Mouse (Mus musculus) intestine, embryonic 15.5 days (tissue): ENCODE results near the gene Fancd2. TPM values are rescaled to one million over a fixed set of nuclear protein-coding genes. Genes with fewer than 3 reads are reported as not detected.

Experiments used
- ATAC-seq: fragments of 200-750 bp; cut with Nextera tagmentation; 2 replicates; pipeline ENCODE4 v1.8.0; 2017; ENCODE audit warnings: moderate TSS enrichment, moderate library complexity
- H3K27ac ChIP-seq: fragments of 300-500 bp; sonication (generic); 2 replicates; pipeline ENCODE4 v1.5.1; 2015; ENCODE audit warnings: mild to moderate bottlenecking, inconsistent platforms
- H3K27me3 ChIP-seq: fragments of 300-500 bp; sonication (generic); replicated peaks from 2 replicates; pipeline ENCODE4 v1.6.1; 2015; ENCODE audit warnings: inconsistent platforms
- H3K36me3 ChIP-seq: fragments of 300-500 bp; sonication (generic); 2 replicates; pipeline ENCODE4 v1.6.1; 2015; ENCODE audit warnings: inconsistent platforms
- H3K4me1 ChIP-seq: fragments of 300-500 bp; sonication (generic); replicated peaks from 2 replicates; pipeline ENCODE4 v1.6.1; 2015; ENCODE audit warnings: inconsistent platforms
- H3K4me2 ChIP-seq: fragments of 300-500 bp; sonication (generic); replicated peaks from 2 replicates; pipeline ENCODE4 v1.6.1; 2015; ENCODE audit warnings: mild to moderate bottlenecking, inconsistent platforms
- H3K4me3 ChIP-seq: fragments of 300-500 bp; sonication (generic); replicated peaks from 2 replicates; pipeline ENCODE4 v1.5.1; 2015; ENCODE audit warnings: inconsistent platforms
- H3K9ac ChIP-seq: fragments of 300-500 bp; sonication (generic); 2 replicates; pipeline ENCODE4 v1.6.1; 2015; ENCODE audit warnings: inconsistent platforms
- H3K9me3 ChIP-seq: fragments of 300-500 bp; sonication (generic); 2 replicates; pipeline ENCODE4 v1.6.1; 2016; ENCODE audit warnings: inconsistent platforms
- WGBS: fragments of 180-500 bp; shearing (Covaris S2); methylation state at CpG from one replicate; pipeline ENCODE4 v1.1.7; 2015; 5-methylcytosine and 5-hydroxymethylcytosine counted together
- polyA plus RNA-seq: library from polyadenylated mRNA; unstranded; fragments of >200 nt; fragmentation: Nextera tagmentation; extraction: Ambion mirVana; gene quantifications from 2 replicates; pipeline ENCODE4 v1.2.1, GENCODE M21; 2015

Gene Fancd2
- polyA plus RNA-seq, 1 experiment from 2014 or later, result 10.3 TPM

GRCm38 (mm10) chr6:113534886-113535285, 3.4 kb downstream of the Fancd2 start:
- no peak for ATAC-seq
- no peaks in the 10 kb centered on the region for H3K9me3 ChIP-seq
- peaks cover 2% of the 10 kb centered on the region; the same call in 1 of the 2 replicates for H3K36me3 ChIP-seq
- peaks cover 9% of the 10 kb centered on the region for H3K4me1 ChIP-seq
- H3K9ac ChIP-seq, result no peak overlapping the region
- H3K27me3 ChIP-seq, result no peaks in the 10 kb centered on the region
- no peak overlapping the region for H3K4me3 ChIP-seq
- no peak overlapping the region for H3K27ac ChIP-seq
- H3K4me2 ChIP-seq, result no peak overlapping the region
- WGBS, result 81% methylated on average over 7 of the region's 7 CpGs

DNA sequence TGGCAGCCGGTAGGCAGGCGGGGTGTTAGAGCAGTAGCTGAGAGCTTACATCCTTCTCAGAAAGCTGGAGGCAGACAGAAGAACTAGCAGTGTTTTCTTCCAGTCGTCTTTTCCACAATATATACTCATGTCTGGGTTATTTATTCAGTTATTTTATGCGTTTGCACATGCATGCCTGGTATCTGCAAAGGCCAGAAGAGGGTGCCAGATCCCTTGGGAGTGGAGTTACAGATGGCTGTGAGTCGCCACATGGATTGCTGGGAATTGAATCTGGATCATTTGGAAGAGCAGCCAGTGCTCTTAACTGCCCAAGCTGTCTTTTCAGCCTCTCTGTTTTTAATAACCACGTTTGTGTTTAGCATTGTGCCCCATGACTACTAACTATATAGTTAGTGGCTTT, 10.1 kb downstream of the Fancd2 start:
- Histone ChIP-seq H3K4me1 (no peaks in the 10 kb centered on the region), H3K4me2 (no peak overlapping the region), H3K9me3 (no peaks in the 10 kb centered on the region), H3K4me3 (no peak overlapping the region), H3K27ac (no peak overlapping the region), H3K36me3 (peaks cover 1% of the 10 kb centered on the region; the same call in 1 of the 2 replicates), H3K27me3 (no peaks in the 10 kb centered on the region), H3K9ac (no peak overlapping the region)
- 84% methylated on average over 6 of the region's 6 CpGs for WGBS
- ATAC-seq, result no peak

- H3K9ac ChIP-seq, result no peak overlapping the region
- H3K4me3 ChIP-seq, result no peak overlapping the region
- no peaks in the 10 kb centered on the region for H3K9me3 ChIP-seq
- no peak overlapping the region for H3K27ac ChIP-seq
- H3K36me3 ChIP-seq, result no peaks in the 10 kb centered on the region
- H3K4me2 ChIP-seq, result no peak overlapping the region
- no peak for ATAC-seq
- WGBS, result 96% methylated on average over 10 of the region's 12 CpGs
- H3K27me3 ChIP-seq, result no peaks in the 10 kb centered on the region
- no peaks in the 10 kb centered on the region for H3K4me1 ChIP-seq
Measured at GRCm38 (mm10) chr6:113543906-113544481, 12.5 kb downstream of the Fancd2 start.

DNA sequence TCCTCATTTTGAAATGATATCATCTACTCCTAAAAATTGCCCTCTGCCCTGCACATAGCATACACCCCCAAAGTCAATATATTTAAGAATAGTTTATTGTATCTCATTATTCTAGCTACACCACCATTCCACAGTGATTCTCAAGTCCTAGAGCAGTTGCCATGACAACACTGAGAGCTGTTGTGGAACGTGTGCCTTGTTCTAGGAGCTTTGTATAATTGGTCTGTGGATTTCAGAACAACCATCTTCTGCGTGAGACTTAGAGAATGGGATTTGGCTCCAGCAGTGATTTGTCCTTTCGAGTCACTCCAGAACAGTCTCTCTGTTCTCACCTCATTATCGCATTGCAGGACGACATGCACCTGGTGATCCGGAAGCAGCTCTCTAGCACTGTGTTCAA, 28.3 kb downstream of the Fancd2 start:
- H3K4me3 ChIP-seq, result no peak overlapping the region
- H3K4me1 ChIP-seq, result no peaks in the 10 kb centered on the region
- H3K4me2 ChIP-seq, result no peak overlapping the region
- H3K9me3 ChIP-seq, result no peaks in the 10 kb centered on the region
- ATAC-seq, result no peak
- 87% methylated on average over 6 of the region's 6 CpGs for WGBS
- no peaks in the 10 kb centered on the region; the same call in 1 of the 2 replicates for H3K36me3 ChIP-seq
- no peaks in the 10 kb centered on the region for H3K27me3 ChIP-seq
- no peak overlapping the region for H3K9ac ChIP-seq
- H3K27ac ChIP-seq, result no peak overlapping the region

DNA sequence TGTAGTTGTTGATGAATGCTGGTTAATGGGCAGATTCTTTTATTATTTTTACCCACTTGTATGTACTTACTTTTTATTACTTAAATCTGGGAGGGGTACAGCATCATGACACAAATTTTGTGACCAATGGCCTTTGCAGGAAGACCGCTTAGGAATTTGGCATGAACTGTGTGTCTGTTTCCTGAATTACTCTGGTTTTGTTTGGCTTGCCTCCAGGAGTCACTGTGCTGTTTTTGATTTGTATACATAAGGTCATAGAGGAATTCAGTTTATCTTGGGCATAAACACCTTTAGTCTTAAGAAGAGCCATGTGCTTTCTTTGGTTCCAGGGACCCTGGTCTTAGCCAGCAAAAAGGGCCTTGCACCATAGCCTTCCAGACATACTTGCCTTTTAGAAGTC, 33.1 kb downstream of the Fancd2 start:
- Histone ChIP-seq H3K9ac (no peak overlapping the region), H3K27me3 (no peaks in the 10 kb centered on the region), H3K9me3 (no peaks in the 10 kb centered on the region), H3K36me3 (no peaks in the 10 kb centered on the region; the same call in 1 of the 2 replicates), H3K27ac (no peak overlapping the region), H3K4me2 (no peak overlapping the region), H3K4me3 (no peak overlapping the region), H3K4me1 (no peaks in the 10 kb centered on the region)
- ATAC-seq, result no peak
- 53% methylated on average over 1 of the region's 1 CpGs for WGBS

DNA sequence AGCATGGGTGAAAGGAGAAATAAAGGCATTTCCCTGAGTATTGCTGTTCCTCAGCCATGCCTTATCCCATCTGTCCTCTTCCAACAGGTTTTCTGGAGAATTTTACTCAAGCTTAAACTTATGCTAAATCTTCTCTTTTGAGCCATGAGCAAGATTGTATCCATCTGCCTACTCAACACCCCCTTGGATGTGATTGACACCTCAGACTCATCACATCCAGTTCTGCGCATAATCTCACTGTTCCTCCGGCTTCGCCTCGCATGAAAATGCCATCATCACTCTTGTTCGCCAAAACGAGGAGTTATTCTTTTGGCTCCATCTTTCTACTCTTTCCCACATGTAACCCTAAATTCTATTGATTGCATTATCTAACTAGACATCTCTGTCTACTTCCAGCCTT, 44.6 kb downstream of the Fancd2 start:
- WGBS, result 97% methylated on average over 6 of the region's 6 CpGs

GRCm38 (mm10) chr6:113579306-113579705, 47.8 kb downstream of the Fancd2 start:
- H3K9me3 ChIP-seq, result no peaks in the 10 kb centered on the region
- H3K4me1 ChIP-seq, result no peaks in the 10 kb centered on the region
- WGBS, result 92% methylated on average over 3 of the region's 3 CpGs
- no peaks in the 10 kb centered on the region for H3K27me3 ChIP-seq
- H3K36me3 ChIP-seq, result peaks cover 3% of the 10 kb centered on the region; the same call in 1 of the 2 replicates
- H3K27ac ChIP-seq, result no peak overlapping the region
- no peak overlapping the region for H3K4me3 ChIP-seq
- H3K9ac ChIP-seq, result no peak overlapping the region
- H3K4me2 ChIP-seq, result no peak overlapping the region
- no peak for ATAC-seq

More for the DNA sequence above, 44.6 kb downstream of the Fancd2 start:
- Histone ChIP-seq H3K4me2 (no peak overlapping the region), H3K36me3 (peaks cover 6% of the 10 kb centered on the region; the same call in 1 of the 2 replicates), H3K27ac (no peak overlapping the region), H3K27me3 (no peaks in the 10 kb centered on the region), H3K4me1 (no peaks in the 10 kb centered on the region), H3K4me3 (no peak overlapping the region), H3K9me3 (no peaks in the 10 kb centered on the region), H3K9ac (no peak overlapping the region)
- ATAC-seq, result no peak

- no peak for ATAC-seq
- Histone ChIP-seq H3K36me3 (no peaks in the 10 kb centered on the region), H3K9ac (no peak overlapping the region), H3K4me2 (no peak overlapping the region), H3K27ac (no peak overlapping the region), H3K9me3 (no peaks in the 10 kb centered on the region), H3K27me3 (no peaks in the 10 kb centered on the region), H3K4me1 (no peaks in the 10 kb centered on the region), H3K4me3 (no peak overlapping the region)
- WGBS, result 87% methylated on average over 4 of the region's 4 CpGs
Measured at GRCm38 (mm10) chr6:113583023-113583422, 51.5 kb downstream of the Fancd2 start.

GRCm38 (mm10) chr6:113585065-113585464, 53.6 kb downstream of the Fancd2 start:
- no peak overlapping the region for H3K4me2 ChIP-seq
- H3K27ac ChIP-seq, result no peak overlapping the region
- no peaks in the 10 kb centered on the region for H3K4me1 ChIP-seq
- H3K4me3 ChIP-seq, result no peak overlapping the region
- no peaks in the 10 kb centered on the region for H3K27me3 ChIP-seq
- no peaks in the 10 kb centered on the region for H3K9me3 ChIP-seq
- H3K36me3 ChIP-seq, result no peaks in the 10 kb centered on the region
- H3K9ac ChIP-seq, result no peak overlapping the region
- WGBS, result 91% methylated on average over 5 of the region's 5 CpGs
- ATAC-seq, result no peak

DNA sequence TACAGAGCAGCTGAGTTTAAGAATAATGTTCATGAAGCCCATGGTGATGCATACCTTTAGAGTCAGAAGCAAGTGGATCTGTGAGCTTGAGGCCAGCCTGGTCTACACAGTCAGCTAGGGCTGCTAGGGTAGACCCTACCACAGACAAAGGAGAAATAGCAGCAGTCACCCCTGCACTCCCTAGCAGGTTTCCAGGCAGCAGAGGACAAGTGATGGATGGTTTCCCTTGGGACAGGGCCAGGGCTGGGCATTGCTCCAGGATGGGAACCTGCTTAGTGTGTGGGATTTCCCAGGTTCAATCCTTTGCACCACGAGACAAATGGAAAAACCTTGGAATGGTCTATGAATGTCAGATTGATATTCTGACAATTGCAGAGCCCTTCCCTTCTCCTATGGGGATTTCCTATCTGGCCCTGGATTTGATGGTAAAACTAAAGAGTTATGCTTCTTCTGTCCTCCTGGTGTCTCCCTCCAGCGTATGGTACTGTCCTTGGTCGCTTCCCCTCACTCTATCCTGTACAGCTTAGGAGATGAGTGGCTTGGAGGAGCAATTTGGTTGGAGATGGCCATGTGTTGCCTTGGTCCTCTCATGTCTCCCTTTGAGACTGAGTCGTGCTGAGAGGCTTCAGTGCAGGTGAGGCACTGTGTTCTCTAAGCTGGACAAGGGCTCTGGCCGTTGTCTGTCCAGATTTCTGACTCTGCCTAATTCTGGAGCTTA, 55.1 kb downstream of the Fancd2 start:
- Histone ChIP-seq H3K4me3 (no peak overlapping the region), H3K27ac (no peak overlapping the region), H3K4me1 (no peaks in the 10 kb centered on the region), H3K27me3 (no peaks in the 10 kb centered on the region), H3K36me3 (no peaks in the 10 kb centered on the region), H3K4me2 (no peak overlapping the region), H3K9ac (no peak overlapping the region), H3K9me3 (no peaks in the 10 kb centered on the region)
- no peak for ATAC-seq
- WGBS, result 63% methylated on average over 5 of the region's 5 CpGs

DNA sequence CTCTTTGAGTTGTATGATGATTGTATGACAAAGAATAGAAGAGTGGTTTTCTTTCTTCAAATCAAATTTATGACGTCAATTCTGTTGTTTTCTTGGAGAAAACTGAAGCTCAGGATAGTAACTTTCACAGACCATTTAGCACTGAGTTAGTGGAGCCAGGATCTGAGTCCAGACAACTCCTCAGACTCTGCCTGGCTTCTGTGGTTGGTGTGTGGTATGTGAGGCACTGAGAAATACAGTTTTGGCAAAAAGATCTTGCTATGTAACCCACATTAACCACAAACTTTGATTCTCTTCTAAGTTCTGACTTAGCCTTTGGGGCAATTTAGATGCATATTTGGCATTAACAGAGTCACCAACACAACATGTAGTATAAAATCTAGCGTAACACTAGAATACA, 61.2 kb downstream of the Fancd2 start:
- H3K4me2 ChIP-seq, result no peak overlapping the region
- H3K27me3 ChIP-seq, result no peaks in the 10 kb centered on the region
- ATAC-seq, result no peak
- no peaks in the 10 kb centered on the region for H3K4me1 ChIP-seq
- no peak overlapping the region for H3K27ac ChIP-seq
- WGBS, result 91% methylated on average over 2 of the region's 2 CpGs
- no peak overlapping the region for H3K9ac ChIP-seq
- no peak overlapping the region for H3K4me3 ChIP-seq
- H3K9me3 ChIP-seq, result no peaks in the 10 kb centered on the region
- H3K36me3 ChIP-seq, result no peaks in the 10 kb centered on the region

GRCm38 (mm10) chr6:113597945-113598344, 66.5 kb downstream of the Fancd2 start:
- Histone ChIP-seq H3K27ac (no peak overlapping the region), H3K4me3 (no peak overlapping the region), H3K9ac (no peak overlapping the region), H3K9me3 (no peaks in the 10 kb centered on the region), H3K4me2 (no peak overlapping the region), H3K27me3 (no peaks in the 10 kb centered on the region), H3K4me1 (0 out of 2 replicates have a peak, but pooled peaks cover 4% of the 10 kb centered on the region), H3K36me3 (no peaks in the 10 kb centered on the region)
- 92% methylated on average over 4 of the region's 4 CpGs for WGBS
- no peak for ATAC-seq

GRCm38 (mm10) chr6:113599833-113600232, 68.4 kb downstream of the Fancd2 start:
- no peaks in the 10 kb centered on the region for H3K9me3 ChIP-seq
- H3K4me2 ChIP-seq, result no peak overlapping the region
- H3K27ac ChIP-seq, result no peak overlapping the region
- H3K4me3 ChIP-seq, result no peak overlapping the region
- no peak for ATAC-seq
- 0 out of 2 replicates have a peak, but pooled peaks cover 4% of the 10 kb centered on the region for H3K4me1 ChIP-seq
- H3K36me3 ChIP-seq, result no peaks in the 10 kb centered on the region
- WGBS, result 63% methylated on average over 5 of the region's 5 CpGs
- no peaks in the 10 kb centered on the region for H3K27me3 ChIP-seq
- no peak overlapping the region for H3K9ac ChIP-seq
